Mouse (Mus musculus): Measurements from ENCODE around the gene Mrpl17. TPM values are rescaled to one million over a fixed set of nuclear protein-coding genes. Genes with fewer than 3 reads are reported as not detected.

Gene Mrpl17
- total and polyA plus RNA-seq, 2 experiments from 2014 or later, result 18.6 to 173 TPM

GRCm38 (mm10) chr7:105793701-105794100 lies 17.2 kb downstream of the Mrpl17 start:
- no peak overlapping the region for H3K4me2 ChIP-seq (ENCODE audit: low read depth, low read length, poor library complexity, severe bottlenecking)
- no peak overlapping the region for H3K9ac ChIP-seq (replicated peaks; ENCODE audit: low read length, poor library complexity, severe bottlenecking)
- WGBS, result 79% methylated on average over 7 of the region's 7 CpGs
- no peak overlapping the region for H3K27ac ChIP-seq (ENCODE audit: low read depth, low read length)
- no peak for TF ChIP-seq CTCF (IDR thresholded peaks at IDR 0.05)
- no peaks in the 10 kb centered on the region for H3K36me3 ChIP-seq (ENCODE audit: insufficient read depth, low read length)
- no peaks in the 10 kb centered on the region for H3K9me3 ChIP-seq (ENCODE audit: low read length)
- H3K4me3 ChIP-seq (ENCODE audit: low read depth, low read length), result no peak overlapping the region
- ATAC-seq (ENCODE audit: low FRiP score) (no peak), DNase-seq (ENCODE audit: low spot score) (no peak)
- H3K4me1 ChIP-seq (ENCODE audit: insufficient read depth, low read length), result no peaks in the 10 kb centered on the region
- no peaks in the 10 kb centered on the region for H3K27me3 ChIP-seq (ENCODE audit: insufficient read depth, low read length)

- DNase-seq (ENCODE audit: low spot score) (no peak), ATAC-seq (ENCODE audit: low FRiP score) (no peak)
- Histone ChIP-seq H3K27me3 (ENCODE audit: insufficient read depth, low read length) (no peaks in the 10 kb centered on the region), H3K4me1 (ENCODE audit: insufficient read depth, low read length) (peaks cover 3% of the 10 kb centered on the region; the same call in 1 of the 2 replicates), H3K27ac (ENCODE audit: low read depth, low read length) (no peak overlapping the region), H3K36me3 (ENCODE audit: insufficient read depth, low read length) (no peaks in the 10 kb centered on the region), H3K9me3 (ENCODE audit: low read length) (no peaks in the 10 kb centered on the region), H3K9ac (replicated peaks; ENCODE audit: low read length, poor library complexity, severe bottlenecking) (no peak overlapping the region), H3K4me2 (ENCODE audit: low read depth, low read length, poor library complexity, severe bottlenecking) (no peak overlapping the region), H3K4me3 (ENCODE audit: low read depth, low read length) (no peak overlapping the region)
- WGBS, result 93% methylated on average over 1 of the region's 1 CpGs
- TF ChIP-seq CTCF (IDR thresholded peaks at IDR 0.05), result no peak
Observed at GRCm38 (mm10) chr7:105791147-105791546, 19.8 kb downstream of the Mrpl17 start.

GRCm38 (mm10) chr7:105787285-105788140 lies 23.4 kb downstream of the Mrpl17 start, which contains the start of gene Dchs1:
Dchs1 (minus strand) TSS chr7:105787654.
- TF ChIP-seq CTCF (IDR thresholded peaks at IDR 0.05), result no peak

GRCm38 (mm10) chr7:105786506-105787284 lies 24.2 kb downstream of the Mrpl17 start:
- ATAC-seq (ENCODE audit: low FRiP score) (peak; percentile 81), DNase-seq (ENCODE audit: low spot score) (peak; percentile 42)
- H3K27me3 ChIP-seq (ENCODE audit: insufficient read depth, low read length), result no peaks in the 10 kb centered on the region
- H3K27ac ChIP-seq (ENCODE audit: low read depth, low read length), result peak overlapping the region; percentile 100
- TF ChIP-seq CTCF (IDR thresholded peaks at IDR 0.05), result no peak
- H3K36me3 ChIP-seq (ENCODE audit: insufficient read depth, low read length), result peaks cover 14% of the 10 kb centered on the region
- peaks cover 19% of the 10 kb centered on the region for H3K4me1 ChIP-seq (ENCODE audit: insufficient read depth, low read length)
- no peaks in the 10 kb centered on the region for H3K9me3 ChIP-seq (ENCODE audit: low read length)
- H3K4me2 ChIP-seq (ENCODE audit: low read depth, low read length, poor library complexity, severe bottlenecking), result peak overlapping the region; percentile 54
- H3K9ac ChIP-seq (replicated peaks; ENCODE audit: low read length, poor library complexity, severe bottlenecking), result peak overlapping the region; percentile 100
- H3K4me3 ChIP-seq (ENCODE audit: low read depth, low read length), result peak overlapping the region; percentile 97
- 3% methylated on average over 17 of the region's 20 CpGs for WGBS

More at GRCm38 (mm10) chr7:105787285-105788140, 23.4 kb downstream of the Mrpl17 start, which contains the start of gene Dchs1:
- peaks cover 19% of the 10 kb centered on the region for H3K4me1 ChIP-seq (ENCODE audit: insufficient read depth, low read length)
- H3K9me3 ChIP-seq (ENCODE audit: low read length), result no peaks in the 10 kb centered on the region
- peak within 1 kb of the TSS; percentile 54 for H3K4me2 ChIP-seq (ENCODE audit: low read depth, low read length, poor library complexity, severe bottlenecking)
- peak; percentile 77 for ATAC-seq (ENCODE audit: low FRiP score)
- peak within 1 kb of the TSS; percentile 100 for H3K27ac ChIP-seq (ENCODE audit: low read depth, low read length)
- H3K36me3 ChIP-seq (ENCODE audit: insufficient read depth, low read length), result peaks cover 7% of the 10 kb centered on the region; the same call in 1 of the 2 replicates
- DNase-seq (ENCODE audit: low spot score), result peak; percentile 63
- H3K27me3 ChIP-seq (ENCODE audit: insufficient read depth, low read length), result no peaks in the 10 kb centered on the region
- under 1% methylated on average over 52 of the region's 97 CpGs for WGBS
- peak within 1 kb of the TSS; percentile 100 for H3K9ac ChIP-seq (replicated peaks; ENCODE audit: low read length, poor library complexity, severe bottlenecking)
- peak within 1 kb of the TSS; percentile 97 for H3K4me3 ChIP-seq (ENCODE audit: low read depth, low read length)

GRCm38 (mm10) chr7:105784556-105784955 lies 26.3 kb downstream of the Mrpl17 start:
- 8% methylated on average over 4 of the region's 4 CpGs for WGBS
- H3K36me3 ChIP-seq (ENCODE audit: insufficient read depth, low read length), result peaks cover 28% of the 10 kb centered on the region
- H3K4me1 ChIP-seq (ENCODE audit: insufficient read depth, low read length), result peaks cover 19% of the 10 kb centered on the region

More at GRCm38 (mm10) chr7:105784556-105784955, 26.3 kb downstream of the Mrpl17 start:
- ATAC-seq (ENCODE audit: low FRiP score), result no peak
- Histone ChIP-seq H3K4me2 (ENCODE audit: low read depth, low read length, poor library complexity, severe bottlenecking) (peak overlapping the region; percentile 36), H3K9ac (replicated peaks; ENCODE audit: low read length, poor library complexity, severe bottlenecking) (0 out of 2 replicates have a peak overlapping the region, but pooled peaks have one; percentile 13), H3K4me3 (ENCODE audit: low read depth, low read length) (peak overlapping the region; percentile 8; the same call in 1 of the 2 replicates), H3K27me3 (ENCODE audit: insufficient read depth, low read length) (no peaks in the 10 kb centered on the region), H3K27ac (ENCODE audit: low read depth, low read length) (no peak overlapping the region), H3K9me3 (ENCODE audit: low read length) (no peaks in the 10 kb centered on the region)
- no peak for DNase-seq (ENCODE audit: low spot score)
- TF ChIP-seq CTCF (IDR thresholded peaks at IDR 0.05), result no peak

Measured in midbrain, postnatal 0 days (tissue).